Mouse (Mus musculus) liver, adult 2 months (tissue): Measurements from ENCODE around the gene Tst.

ENCODE experiments used
- CTCF ChIP-seq: fragments of 200-500 bp; IDR thresholded peaks from 2 replicates; pipeline ENCODE4 v1.5.1; 2011; ENCODE audit warnings: low read depth, low read length, control low read depth
- POLR2A ChIP-seq: fragments of 200-500 bp; IDR thresholded peaks from 2 replicates; pipeline ENCODE4 v1.6.1; 2011; ENCODE audit warnings: low read length, control low read depth; ENCODE audit not compliant: insufficient read depth; ENCODE audit errors: extremely low read depth

DNA sequence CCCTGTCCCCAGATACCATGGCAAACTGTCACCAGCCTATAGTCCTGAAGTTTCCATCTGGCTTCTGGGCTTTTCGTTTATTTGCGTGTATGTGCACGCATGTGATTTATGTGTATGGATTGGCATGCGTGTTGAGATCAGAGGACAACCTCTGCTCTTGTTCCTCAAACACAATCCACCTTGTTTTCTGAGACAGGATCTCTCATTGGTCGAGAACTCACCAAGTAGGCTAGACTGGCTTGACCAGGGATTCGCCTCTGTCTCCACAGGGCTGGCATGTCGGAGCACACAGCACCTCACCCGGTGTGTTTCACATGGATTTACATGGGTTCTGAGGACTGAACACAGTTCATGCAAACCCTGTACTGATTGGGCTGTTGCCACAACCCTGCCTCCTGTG lies 8.4 kb upstream of the Tst start:
- no peak for TF ChIP-seq POLR2A
- TF ChIP-seq CTCF = no peak
